Mouse (Mus musculus) testis, adult 2 months (tissue): Measurements from ENCODE around the gene Tldc2. TPM values are rescaled to one million over a fixed set of nuclear protein-coding genes. Genes with fewer than 3 reads are reported as not detected.

Experiments used
- H3K27ac ChIP-seq: fragments of 200-500 bp; 2 replicates; pipeline ENCODE4 v1.5.1; 2012; ENCODE audit warnings: low read depth, low read length; ENCODE audit not compliant: control insufficient read depth, insufficient read depth
- H3K27me3 ChIP-seq: fragments of 200-500 bp; 2 replicates; pipeline ENCODE4 v1.6.1; 2012; ENCODE audit warnings: mild to moderate bottlenecking, low read length, moderate library complexity; ENCODE audit not compliant: control insufficient read depth, insufficient read depth
- H3K36me3 ChIP-seq: fragments of 200-500 bp; 2 replicates; pipeline ENCODE4 v1.6.1; 2012; ENCODE audit warnings: mild to moderate bottlenecking, low read length; ENCODE audit not compliant: control insufficient read depth, insufficient read depth
- H3K4me1 ChIP-seq: fragments of 200-500 bp; 2 replicates; pipeline ENCODE4 v1.6.1; 2012; ENCODE audit warnings: low read length; ENCODE audit not compliant: control insufficient read depth, insufficient read depth
- H3K4me3 ChIP-seq: fragments of 200-500 bp; 2 replicates; pipeline ENCODE4 v1.5.1; 2012; ENCODE audit warnings: low read depth, mild to moderate bottlenecking, low read length, moderate library complexity, mixed read lengths; ENCODE audit not compliant: control insufficient read depth
- CTCF ChIP-seq: fragments of 200-500 bp; IDR thresholded peaks from 2 replicates; pipeline ENCODE4 v1.5.1; 2012; ENCODE audit warnings: low read depth, mild to moderate bottlenecking, inconsistent platforms, low read length, moderate library complexity; ENCODE audit not compliant: control insufficient read depth, insufficient read depth, insufficient replicate concordance
- POLR2A ChIP-seq: fragments of 200-500 bp; IDR thresholded peaks from 2 replicates; pipeline ENCODE4 v1.6.1; 2012; ENCODE audit warnings: low read depth, mild to moderate bottlenecking, inconsistent platforms, low read length, moderate library complexity; ENCODE audit not compliant: control insufficient read depth
- polyA plus RNA-seq: library from polyadenylated mRNA; depleted of rRNA; stranded (reverse); fragments of >200 nt; gene quantifications from 2 replicates; pipeline ENCODE4 v1.2.3, GENCODE M21; 2012; rRNA removed

The Tldc2 gene
- polyA plus RNA-seq, 1 experiment, result not detected

- Histone ChIP-seq H3K27me3 (no peaks in the 10 kb centered on the region), H3K4me3 (no peak overlapping the region), H3K27ac (no peak overlapping the region), H3K36me3 (no peaks in the 10 kb centered on the region), H3K4me1 (peaks cover 3% of the 10 kb centered on the region)
- TF ChIP-seq POLR2A (no peak), CTCF (no peak)
Measured at GRCm38 (mm10) chr2:157138808-157139207, 52.0 kb downstream of the Tldc2 start.

GRCm38 (mm10) chr2:157139251-157139802, 52.5 kb downstream of the Tldc2 start:
- H3K4me1 ChIP-seq, result peaks cover 2% of the 10 kb centered on the region; the same call in 1 of the 2 replicates
- no peak overlapping the region for H3K4me3 ChIP-seq
- TF ChIP-seq CTCF (no peak), POLR2A (no peak)
- H3K27ac ChIP-seq, result no peak overlapping the region
- H3K36me3 ChIP-seq, result no peaks in the 10 kb centered on the region
- H3K27me3 ChIP-seq, result no peaks in the 10 kb centered on the region

- Histone ChIP-seq H3K4me3 (no peak overlapping the region), H3K27ac (no peak overlapping the region), H3K36me3 (peaks cover 1% of the 10 kb centered on the region; the same call in 1 of the 2 replicates), H3K4me1 (no peaks in the 10 kb centered on the region), H3K27me3 (no peaks in the 10 kb centered on the region)
- no peak for TF ChIP-seq CTCF
- no peak for TF ChIP-seq POLR2A
Measured at GRCm38 (mm10) chr2:157141962-157142361, 55.1 kb downstream of the Tldc2 start.

- no peaks in the 10 kb centered on the region for H3K27me3 ChIP-seq
- H3K4me3 ChIP-seq, result no peak overlapping the region
- H3K27ac ChIP-seq, result no peak overlapping the region
- H3K36me3 ChIP-seq, result peaks cover 1% of the 10 kb centered on the region; the same call in 1 of the 2 replicates
- H3K4me1 ChIP-seq, result no peaks in the 10 kb centered on the region
- TF ChIP-seq POLR2A, result no peak
- TF ChIP-seq CTCF, result no peak
Measured at GRCm38 (mm10) chr2:157144132-157144531, 57.3 kb downstream of the Tldc2 start.

GRCm38 (mm10) chr2:157145173-157145572, 58.3 kb downstream of the Tldc2 start:
- no peak overlapping the region for H3K27ac ChIP-seq
- H3K4me3 ChIP-seq, result no peak overlapping the region
- peaks cover 1% of the 10 kb centered on the region; the same call in 1 of the 2 replicates for H3K36me3 ChIP-seq
- no peaks in the 10 kb centered on the region for H3K4me1 ChIP-seq
- H3K27me3 ChIP-seq, result no peaks in the 10 kb centered on the region
- TF ChIP-seq CTCF (no peak), POLR2A (no peak)

Other genes with a start within 250 kb of the Tldc2 start
- 11.0 and 12.7 TPM in 2 replicates for gene Tgif2, start 247.0 kb upstream of the Tldc2 start, polyA plus RNA-seq
- 1.0 and 1.1 TPM in 2 replicates for gene 4930518I15Rik, start 229.1 kb upstream of the Tldc2 start, polyA plus RNA-seq
- gene Rab5if, start 223.9 kb upstream of the Tldc2 start, polyA plus RNA-seq, result 73.0 and 80.2 TPM in 2 replicates
- 0.14 and 0.16 TPM in 2 replicates for gene Sla2, start 199.9 kb upstream of the Tldc2 start, polyA plus RNA-seq
- 344 and 368 TPM in 2 replicates for gene Ndrg3, start 95.0 kb upstream of the Tldc2 start, polyA plus RNA-seq
- gene Dsn1, start 79.9 kb upstream of the Tldc2 start, polyA plus RNA-seq, result 20.9 and 25.9 TPM in 2 replicates
- gene Soga1, start 7.8 kb upstream of the Tldc2 start, polyA plus RNA-seq, result 3.3 and 4.5 TPM in 2 replicates
- 5.3 and 5.4 TPM in 2 replicates for gene Samhd1, start 48.2 kb downstream of the Tldc2 start, polyA plus RNA-seq
- gene Rbl1, start 117.5 kb downstream of the Tldc2 start, polyA plus RNA-seq, result 7.7 and 8.4 TPM in 2 replicates
- 400 and 406 TPM in 2 replicates for gene Rpn2, start 192.0 kb downstream of the Tldc2 start, polyA plus RNA-seq
- gene Mroh8, start 192.5 kb downstream of the Tldc2 start, polyA plus RNA-seq, result 71.3 and 75.0 TPM in 2 replicates